In genomic region chr4:142378452-142378851, GRCm38 (mm10) we compare ENCODE assay signal across 18 mouse cellular contexts.
A peak's percentile ranks its signal among the peaks of the same experiment; 100 is the strongest.
DNase-seq lines count a peak whose midpoint lies in the region; ATAC-seq lines count a peak whose summit lies in the region.
"Had no signal": no experiment of that assay in that cellular context is flagged by ENCODE, and none has a peak within 500 bp of the region (broad histone marks: within the 10 kb centered on the region; RNA-seq: fewer than 3 reads in every experiment).

No protein-coding gene starts in this region.

- ATAC-seq in forebrain, embryonic 13.5 days, result no peak
- no peak for ATAC-seq in forebrain, embryonic 16.5 days
- ATAC-seq in hindbrain, embryonic 14.5 days (ENCODE audit: low FRiP score), result no peak
- ATAC-seq in midbrain, embryonic 16.5 days, result no peak
- ATAC-seq: forebrain, postnatal 0 days had no signal

- H3K9ac ChIP-seq in forebrain, embryonic 13.5 days, result 0 out of 2 replicates have a peak overlapping the region, but pooled peaks have one; percentile 0
- H3K9ac ChIP-seq in forebrain, embryonic 16.5 days (replicated peaks; ENCODE audit: low read depth, low read length), result no peak overlapping the region
- no peak overlapping the region for H3K9ac ChIP-seq in hindbrain, embryonic 14.5 days
- H3K9ac ChIP-seq in midbrain, embryonic 16.5 days (ENCODE audit: low read depth, low read length), result 0 out of 2 replicates have a peak overlapping the region, but pooled peaks have one; percentile 23
- H3K9ac ChIP-seq: forebrain, postnatal 0 days; limb, embryonic 13.5 days; liver, embryonic 14.5 days had no signal

- WGBS in forebrain, embryonic 13.5 days, result 10% methylated on average over 9 of the region's 9 CpGs
- 8% methylated on average over 9 of the region's 9 CpGs for WGBS in forebrain, embryonic 16.5 days
- WGBS in hindbrain, embryonic 14.5 days, result 16% methylated on average over 9 of the region's 9 CpGs
- WGBS in midbrain, embryonic 16.5 days, result 8% methylated on average over 9 of the region's 9 CpGs

- no peak overlapping the region for H3K4me3 ChIP-seq in forebrain, embryonic 13.5 days
- H3K4me3 ChIP-seq in forebrain, embryonic 16.5 days (replicated peaks; ENCODE audit: low read length), result no peak overlapping the region
- no peak overlapping the region for H3K4me3 ChIP-seq in hindbrain, embryonic 14.5 days (replicated peaks; ENCODE audit: low read length)
- no peak overlapping the region for H3K4me3 ChIP-seq in midbrain, embryonic 16.5 days (ENCODE audit: low read depth, low read length)
- H3K4me3 ChIP-seq: gastrocnemius, adult 2 months; limb, embryonic 13.5 days had no signal

- no peaks in the 10 kb centered on the region for H3K9me3 ChIP-seq in forebrain, embryonic 13.5 days (replicated peaks)
- H3K9me3 ChIP-seq in forebrain, embryonic 16.5 days (ENCODE audit: control insufficient read depth, low read length), result no peaks in the 10 kb centered on the region
- H3K9me3 ChIP-seq in hindbrain, embryonic 14.5 days (ENCODE audit: control insufficient read depth, low read length), result no peaks in the 10 kb centered on the region
- H3K9me3 ChIP-seq in midbrain, embryonic 16.5 days (replicated peaks; ENCODE audit: control insufficient read depth, low read length, poor library complexity, severe bottlenecking), result no peaks in the 10 kb centered on the region
- H3K9me3 ChIP-seq: limb, embryonic 13.5 days had no signal

- no peak overlapping the region for H3K27ac ChIP-seq in forebrain, embryonic 13.5 days
- H3K27ac ChIP-seq in forebrain, embryonic 16.5 days (ENCODE audit: low read length), result no peak overlapping the region
- H3K27ac ChIP-seq in hindbrain, embryonic 14.5 days, result peak overlapping the region; percentile 44; the same call in 1 of the 2 replicates
- H3K27ac ChIP-seq in midbrain, embryonic 16.5 days (ENCODE audit: low read length), result no peak overlapping the region
- H3K27ac ChIP-seq: gastrocnemius, adult 2 months; limb, embryonic 13.5 days; liver, embryonic 14.5 days; stomach, postnatal 0 days had no signal

- H3K4me2 ChIP-seq in forebrain, embryonic 13.5 days, result no peak overlapping the region
- H3K4me2 ChIP-seq in forebrain, embryonic 16.5 days (ENCODE audit: low read length), result no peak overlapping the region
- no peak overlapping the region for H3K4me2 ChIP-seq in hindbrain, embryonic 14.5 days (replicated peaks)
- H3K4me2 ChIP-seq in midbrain, embryonic 16.5 days (ENCODE audit: low read length), result no peak overlapping the region
- H3K4me2 ChIP-seq: limb, embryonic 13.5 days had no signal

- DNase-seq in hindbrain, embryonic 14.5 days (ENCODE audit: low spot score), result no peak
- peak; percentile 64 for DNase-seq in retina, postnatal 1 day
- no peak for DNase-seq in adrenal gland, postnatal 4 days (ENCODE audit: low spot score in 2 of 2)
- DNase-seq in adrenal gland, adult 8-10 months, result no peak
- DNase-seq: adrenal gland, postnatal 14 days; cerebellum, adult 8-10 months; forebrain, postnatal 0 days; gastrocnemius, adult 2 months; kidney, adult 8-10 months; kidney, postnatal 4 days; right cerebral cortex, postnatal 25 days; thymus, postnatal 25 days had no signal

- no peaks in the 10 kb centered on the region for H3K36me3 ChIP-seq in forebrain, embryonic 13.5 days (ENCODE audit: poor library complexity, severe bottlenecking)
- no peaks in the 10 kb centered on the region for H3K36me3 ChIP-seq in forebrain, embryonic 16.5 days (ENCODE audit: control insufficient read depth, insufficient read depth)
- no peaks in the 10 kb centered on the region for H3K36me3 ChIP-seq in hindbrain, embryonic 14.5 days (replicated peaks; ENCODE audit: control insufficient read depth, insufficient read depth)
- H3K36me3 ChIP-seq in midbrain, embryonic 16.5 days (ENCODE audit: control insufficient read depth, insufficient read depth, low read length), result no peaks in the 10 kb centered on the region
- H3K36me3 ChIP-seq: limb, embryonic 13.5 days had no signal

- no peaks in the 10 kb centered on the region for H3K27me3 ChIP-seq in forebrain, embryonic 13.5 days
- no peaks in the 10 kb centered on the region for H3K27me3 ChIP-seq in forebrain, embryonic 16.5 days (replicated peaks; ENCODE audit: control insufficient read depth, insufficient read depth, low read length)
- H3K27me3 ChIP-seq in hindbrain, embryonic 14.5 days (ENCODE audit: control insufficient read depth, insufficient read depth, low read length), result no peaks in the 10 kb centered on the region
- no peaks in the 10 kb centered on the region for H3K27me3 ChIP-seq in midbrain, embryonic 16.5 days (ENCODE audit: control insufficient read depth, insufficient read depth, low read depth, low read length)
- H3K27me3 ChIP-seq: limb, embryonic 13.5 days had no signal

- H3K4me1 ChIP-seq in forebrain, embryonic 13.5 days, result peaks cover 12% of the 10 kb centered on the region
- peaks cover 16% of the 10 kb centered on the region; the same call in 1 of the 2 replicates for H3K4me1 ChIP-seq in forebrain, embryonic 16.5 days (replicated peaks; ENCODE audit: control insufficient read depth, insufficient read depth, low read length)
- H3K4me1 ChIP-seq in hindbrain, embryonic 14.5 days (replicated peaks; ENCODE audit: control insufficient read depth, insufficient read depth, low read length), result peaks cover 14% of the 10 kb centered on the region; the same call in 1 of the 2 replicates
- peaks cover 19% of the 10 kb centered on the region for H3K4me1 ChIP-seq in midbrain, embryonic 16.5 days (ENCODE audit: control insufficient read depth, insufficient read depth, low read length)

Comparison
In these comparisons a context has a peak if more than half of its experiments do, and no peak if none do; other contexts are left out.
1. H3K9ac ChIP-seq: peak in forebrain, embryonic 13.5 days (single experiment) and midbrain, embryonic 16.5 days (single experiment); none in forebrain, embryonic 16.5 days (single experiment) and hindbrain, embryonic 14.5 days (single experiment).